Mouse (Mus musculus): ENCODE results near the gene Zfp385c.

Gene Zfp385c

DNA sequence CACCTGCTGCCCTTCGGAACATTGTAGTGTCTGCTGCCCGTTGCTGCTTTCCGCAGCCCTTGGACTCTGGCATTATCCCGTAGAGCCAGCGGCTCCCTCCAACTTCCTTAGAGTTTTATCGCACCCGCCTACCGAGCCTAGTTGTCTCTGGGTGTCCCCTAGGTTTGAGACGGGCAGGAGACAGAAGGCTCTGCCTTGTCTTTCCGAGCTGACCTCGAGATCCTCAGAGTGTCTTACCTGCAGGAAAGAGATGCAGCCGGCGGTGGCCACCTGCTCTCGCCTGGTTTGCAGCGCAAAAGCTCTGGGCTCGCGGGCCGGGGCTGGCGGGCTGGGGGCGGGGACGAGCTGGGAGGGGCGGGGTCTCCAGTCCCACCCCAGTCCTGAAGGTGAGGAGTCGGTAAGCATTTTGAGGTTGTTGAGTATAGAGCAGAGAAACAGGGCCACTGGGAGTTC lies at the start of gene Zfp385c:
Zfp385c (minus strand) TSS at position 292 of the 453 bp plus-strand sequence.
- no peak for DNase-seq

GRCm38 (mm10) chr11:100741348-100741747 lies 49.1 kb upstream of the Zfp385c start:
- DNase-seq = no peak

GRCm38 (mm10) chr11:100738749-100739148 lies 46.5 kb upstream of the Zfp385c start:
- DNase-seq = no peak

DNA sequence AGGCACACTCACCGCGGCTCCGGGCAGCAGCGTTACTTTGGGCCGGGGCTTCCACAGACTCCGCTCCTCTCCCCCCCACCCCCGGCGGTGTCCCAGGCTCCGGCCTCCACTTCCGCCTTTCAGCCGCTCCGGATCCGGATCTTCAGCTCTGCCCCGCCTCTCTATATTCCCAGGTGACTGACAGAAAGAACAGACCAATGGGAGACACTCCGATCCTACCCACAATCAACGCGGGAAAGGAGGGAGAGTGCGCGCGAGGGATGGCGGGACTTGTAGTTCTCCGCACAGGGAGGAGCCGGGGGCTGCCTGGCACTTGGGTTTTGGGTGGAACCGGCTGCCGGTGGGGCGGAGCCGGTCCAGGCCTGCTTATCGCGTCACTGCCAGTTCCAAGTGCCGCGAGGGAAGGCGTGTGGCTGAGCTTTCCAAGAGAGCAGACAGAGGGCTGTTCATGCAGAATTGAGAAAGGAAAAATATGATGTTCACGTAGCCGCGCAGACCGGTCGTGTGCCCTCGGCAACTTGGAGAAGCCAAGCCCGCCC lies 45.9 kb upstream of the Zfp385c start, which contains the start of gene Rab5c:
Rab5c (minus strand) TSS at position 150 of the 539 bp plus-strand sequence.
- peak; percentile 98 for DNase-seq

- no peak for DNase-seq
Measured at GRCm38 (mm10) chr11:100737105-100737733, 45.0 kb upstream of the Zfp385c start.

DNA sequence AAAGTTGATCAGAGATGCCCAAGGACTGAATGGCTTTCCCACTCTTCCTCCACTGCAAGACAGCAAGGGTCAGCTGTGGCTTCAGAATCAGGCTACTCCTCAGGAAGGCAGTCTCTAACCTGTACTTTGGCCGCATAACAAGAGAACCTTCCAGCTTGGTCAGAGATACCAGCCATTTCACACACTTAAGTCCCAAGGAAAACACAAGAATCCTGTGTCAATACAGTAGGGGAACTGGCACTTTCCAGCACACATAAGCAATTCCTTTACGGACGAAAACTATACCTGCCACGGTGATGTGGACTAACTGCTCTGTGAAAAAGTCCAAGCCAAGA lies 44.5 kb upstream of the Zfp385c start:
- no peak for DNase-seq

DNA sequence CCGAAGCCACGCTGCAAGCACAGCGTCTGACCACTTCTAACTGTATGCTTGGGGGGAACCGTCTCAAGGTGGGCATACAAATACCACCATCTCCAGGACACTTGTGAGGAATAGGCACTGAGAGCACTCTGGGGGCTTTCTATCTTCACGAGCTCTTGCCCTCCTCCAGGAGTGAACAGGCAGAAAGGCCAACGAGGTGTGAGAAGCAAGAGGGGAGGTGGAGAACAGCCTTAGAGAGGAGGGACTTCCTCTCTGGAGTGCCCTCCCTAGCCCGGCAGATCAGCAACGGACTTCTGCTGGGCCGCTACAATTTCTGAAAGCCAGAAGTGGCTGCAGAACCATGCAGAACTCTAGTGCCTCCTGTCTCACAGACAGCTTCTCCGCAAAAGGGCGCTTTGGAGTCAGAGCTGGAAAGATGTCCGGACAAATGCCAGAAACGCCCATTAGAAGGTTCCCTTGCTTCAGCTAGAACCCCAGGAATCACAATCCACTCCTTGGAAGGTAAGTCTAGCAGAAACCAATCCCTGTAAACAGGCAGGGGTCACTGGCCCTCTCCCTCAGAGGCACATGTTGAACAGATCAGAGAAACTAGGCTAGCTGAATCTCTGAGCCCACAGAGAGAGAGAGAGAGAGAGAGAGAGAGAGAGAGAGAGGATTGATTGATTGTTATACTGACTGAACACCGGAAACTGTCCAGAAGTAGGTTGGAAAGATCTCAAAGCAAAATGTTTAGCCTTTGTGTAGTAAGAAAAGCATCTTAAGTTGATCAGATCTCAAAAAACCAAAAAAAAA lies 43.9 kb upstream of the Zfp385c start:
- DNase-seq = no peak

DNA sequence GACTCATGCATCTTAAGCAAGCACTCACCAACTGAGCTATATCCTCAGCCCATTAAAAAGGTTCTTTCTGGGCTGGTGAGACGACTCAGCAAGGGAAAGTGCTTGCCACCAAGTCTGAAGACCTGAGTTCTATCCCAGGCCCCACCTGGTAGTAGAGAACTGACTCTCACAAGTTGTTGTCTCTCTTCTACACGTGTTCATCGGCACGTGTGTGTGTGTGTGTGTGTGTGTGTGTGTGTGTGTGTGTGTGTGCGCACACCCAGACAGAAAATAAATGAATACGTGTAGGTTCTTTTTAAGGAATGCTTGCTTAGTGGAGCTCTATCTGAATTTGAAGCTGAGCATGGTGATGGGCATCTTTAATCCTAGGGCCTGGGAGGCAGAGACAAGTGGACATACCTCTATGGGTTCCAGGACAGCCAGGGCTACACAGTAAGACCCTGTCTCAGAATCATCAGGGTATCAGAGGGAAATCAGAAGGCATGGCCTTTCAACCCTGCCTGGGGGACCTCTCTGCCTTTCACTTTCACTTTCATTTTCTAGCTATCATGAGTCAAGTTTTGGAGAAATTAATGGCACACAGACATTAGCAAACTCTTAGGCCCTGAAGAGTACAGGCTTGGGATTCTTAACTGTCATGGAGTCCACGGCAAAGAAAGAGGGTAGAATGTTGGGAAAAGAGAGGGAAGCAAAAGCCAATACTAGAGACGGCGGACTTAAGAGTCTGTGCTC lies 43.0 kb upstream of the Zfp385c start:
- no peak for DNase-seq

DNA sequence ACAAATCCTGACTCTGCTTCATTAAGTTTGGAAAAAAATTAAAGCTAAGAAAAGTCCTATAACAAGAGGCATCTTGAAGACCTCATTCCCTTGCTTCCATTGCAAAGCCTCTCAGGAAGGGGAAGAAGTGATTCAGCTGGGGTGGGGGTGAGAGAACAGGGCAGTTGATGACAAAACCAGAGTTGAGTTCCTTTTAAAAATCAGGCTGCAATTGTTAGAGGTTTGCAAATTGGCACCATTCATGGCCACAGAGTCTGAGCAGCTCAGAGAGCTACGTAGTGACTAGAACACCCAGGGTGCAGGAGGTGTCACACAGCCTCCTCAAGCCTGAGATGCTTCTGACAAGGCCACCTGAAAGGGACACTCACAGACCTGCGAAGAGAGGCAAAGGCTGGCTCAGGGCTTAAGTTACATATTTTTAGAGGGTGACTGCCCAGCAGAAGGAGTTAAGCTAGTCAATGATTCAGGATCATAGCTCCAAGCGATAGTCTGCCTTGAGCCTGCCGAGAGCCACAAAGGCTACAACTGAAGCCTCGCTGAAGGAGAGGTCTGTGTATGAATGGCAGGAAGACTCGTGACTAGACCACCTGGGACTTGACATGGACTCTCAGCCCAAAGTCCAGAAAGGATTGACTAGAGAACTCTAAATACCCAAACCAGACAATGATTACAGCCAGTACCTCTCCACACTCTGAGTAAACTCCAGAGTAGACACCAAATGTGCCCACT lies 38.4 kb upstream of the Zfp385c start:
- no peak for DNase-seq

- no peak for DNase-seq
Measured at GRCm38 (mm10) chr11:100729976-100730375, 37.7 kb upstream of the Zfp385c start.

DNA sequence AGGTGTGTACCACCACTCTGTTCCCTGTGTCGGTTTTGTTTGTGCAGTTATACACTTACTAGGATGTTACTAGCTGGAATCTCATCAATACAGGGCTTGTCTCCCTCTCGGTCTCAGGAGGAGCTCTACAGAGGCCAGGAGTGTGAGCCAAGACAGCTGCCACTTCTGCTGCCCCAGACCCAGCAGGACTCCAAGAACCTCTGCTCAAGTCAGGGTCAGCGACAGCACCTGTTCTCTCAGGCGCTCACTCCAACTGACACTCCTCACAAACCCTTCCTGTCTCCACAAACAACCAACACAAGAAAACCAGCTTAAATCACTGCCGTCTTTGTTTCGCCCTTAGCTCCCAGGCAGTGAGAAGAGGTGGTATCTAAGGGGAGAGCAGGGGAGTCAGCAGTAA lies 36.3 kb upstream of the Zfp385c start:
- no peak for DNase-seq

DNA sequence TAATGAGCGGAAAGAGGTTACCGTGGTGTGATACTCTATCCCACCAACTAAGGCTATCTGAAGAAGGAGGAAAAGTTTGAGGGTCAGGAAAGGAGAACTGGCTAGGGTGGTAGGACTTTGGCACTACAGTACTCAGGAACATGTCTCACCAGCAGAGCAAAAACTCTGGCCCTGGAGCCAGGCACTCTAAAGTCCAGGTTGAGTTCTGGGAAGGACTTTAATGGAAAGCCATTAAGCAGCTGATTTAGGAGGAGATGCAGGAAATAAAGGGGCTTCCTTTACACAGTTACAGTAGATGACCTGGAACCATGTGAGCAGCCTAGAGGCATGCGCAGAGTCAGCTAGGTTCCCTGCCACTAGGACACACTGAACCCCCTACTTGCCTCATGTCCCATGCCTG lies 34.9 kb upstream of the Zfp385c start:
- no peak for DNase-seq

- DNase-seq = no peak
Measured at GRCm38 (mm10) chr11:100724919-100725512, 32.8 kb upstream of the Zfp385c start.

DNA sequence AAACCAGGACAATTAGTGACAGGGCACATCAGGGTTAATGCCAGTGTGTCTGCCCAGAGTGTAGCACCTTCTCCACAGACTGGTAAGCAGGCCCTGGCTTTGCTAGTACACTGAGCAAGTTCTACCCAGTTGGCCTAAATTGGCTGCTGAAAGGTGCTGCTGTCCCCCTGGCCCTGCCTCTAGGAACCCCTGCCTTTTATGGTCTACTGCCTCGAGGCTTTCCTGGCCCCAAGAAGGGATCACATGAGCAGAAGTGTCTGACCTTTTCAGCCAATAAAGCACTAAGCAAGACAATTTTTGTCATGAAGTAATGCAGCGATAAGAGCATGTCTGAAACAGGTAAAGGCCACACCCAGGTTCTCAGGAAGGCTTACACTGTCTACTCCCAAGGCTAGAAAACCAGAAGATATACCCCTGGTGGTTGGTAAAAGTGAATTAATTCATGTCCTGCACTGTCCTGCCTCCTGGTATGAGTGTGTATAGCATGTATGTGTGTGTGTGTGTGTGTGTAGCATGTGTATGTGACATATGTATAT lies 30.3 kb upstream of the Zfp385c start:
- DNase-seq = no peak

- no peak for DNase-seq
Measured at GRCm38 (mm10) chr11:100721776-100722492, 29.7 kb upstream of the Zfp385c start.

GRCm38 (mm10) chr11:100721254-100721653 lies 29.0 kb upstream of the Zfp385c start:
- DNase-seq = no peak

GRCm38 (mm10) chr11:100720345-100720744 lies 28.1 kb upstream of the Zfp385c start:
- DNase-seq = no peak

GRCm38 (mm10) chr11:100719893-100720292 lies 27.6 kb upstream of the Zfp385c start:
- DNase-seq = no peak

DNA sequence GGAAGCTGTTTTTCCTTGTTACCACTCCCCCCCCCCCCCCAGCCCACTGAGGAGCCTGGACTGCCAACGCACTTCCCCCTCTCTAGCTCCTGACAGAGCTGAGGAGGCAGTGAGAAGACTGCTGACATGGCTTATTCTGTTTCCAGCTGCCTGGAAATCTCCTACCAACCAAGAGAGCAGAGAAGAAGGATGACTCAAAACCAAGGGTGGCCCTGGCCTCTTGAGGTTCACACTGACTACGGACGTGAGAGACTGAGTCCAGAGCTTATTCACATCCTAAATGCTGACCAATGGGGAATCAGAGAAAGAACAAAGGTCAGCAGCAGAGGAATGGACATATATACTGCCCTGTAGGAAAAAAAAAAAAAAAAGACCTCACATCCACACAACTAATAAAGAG lies 27.1 kb upstream of the Zfp385c start:
- no peak for DNase-seq

DNA sequence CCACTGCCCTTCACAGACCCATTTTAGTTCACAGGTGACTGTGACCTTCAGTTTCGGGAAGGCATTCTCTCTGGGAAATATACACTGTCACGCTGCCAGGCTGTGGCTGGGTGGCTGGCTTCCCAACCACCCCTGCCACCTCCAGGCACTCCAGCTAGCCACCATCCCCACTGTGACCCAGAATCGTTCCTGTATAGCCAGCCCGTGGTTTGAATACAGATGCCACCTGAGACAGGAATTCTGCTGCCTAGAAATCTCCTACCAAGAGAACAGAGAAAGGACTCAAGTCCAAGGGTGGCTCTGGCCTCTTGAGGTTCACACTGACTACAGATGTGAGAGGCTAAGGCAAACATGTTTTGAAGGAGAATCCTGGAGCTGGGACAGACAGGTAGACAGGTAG lies 26.6 kb upstream of the Zfp385c start:
- no peak for DNase-seq

- no peak for DNase-seq
Measured at GRCm38 (mm10) chr11:100718462-100718861, 26.2 kb upstream of the Zfp385c start.

Measured in cerebellum, adult 11 months (tissue).